Comparison of ENCODE assay signal across 8 mouse cellular contexts in the genomic region with DNA sequence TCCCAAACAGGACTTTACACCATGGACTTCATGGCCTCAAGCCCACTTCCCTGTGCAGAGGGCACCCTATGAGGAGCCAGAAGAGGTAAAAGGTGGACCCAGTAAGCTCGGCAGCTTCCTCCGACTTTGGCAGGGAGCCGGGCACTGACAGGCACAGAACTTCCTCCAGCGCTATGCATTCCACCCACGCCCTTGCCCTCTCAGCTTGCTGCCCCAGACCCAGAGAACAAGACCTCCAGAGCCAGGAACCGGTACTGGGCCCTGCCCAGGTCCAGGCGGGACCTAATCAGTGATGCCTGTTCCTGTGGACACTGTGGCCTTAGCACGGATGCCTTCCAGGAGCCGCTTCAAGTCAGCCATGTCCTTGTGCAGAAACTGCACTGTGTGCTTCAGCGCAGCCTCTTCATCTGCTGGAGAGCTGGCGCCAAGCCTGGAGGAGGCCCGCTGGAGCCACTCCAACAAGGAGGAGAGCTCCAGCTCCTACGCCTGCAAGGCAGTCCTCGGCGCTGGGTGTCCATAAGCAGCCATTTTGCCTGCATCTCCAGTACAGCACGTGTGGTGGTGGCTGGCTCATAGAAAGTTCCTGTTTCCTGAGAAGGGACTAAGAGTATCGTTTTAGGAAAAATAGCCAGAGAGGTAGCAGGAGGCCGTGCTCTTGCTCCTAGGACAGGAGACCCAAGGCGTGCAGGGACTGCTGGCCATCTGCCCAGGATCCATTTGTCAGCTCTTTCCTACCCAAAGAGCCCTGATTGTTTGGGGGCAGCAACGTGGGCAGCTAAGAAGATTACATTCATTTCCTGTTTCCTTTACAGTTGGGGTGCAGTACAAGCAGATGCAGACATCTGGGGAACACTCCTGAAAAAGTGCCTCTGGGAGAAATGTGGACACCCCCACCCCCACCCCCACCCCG. TPM values are rescaled to one million over a fixed set of nuclear protein-coding genes. Genes with fewer than 3 reads are reported as not detected.
A peak's percentile ranks its signal among the peaks of the same experiment; 100 is the strongest.
DNase-seq lines count a peak whose midpoint lies in the region; ATAC-seq and TF ChIP-seq lines count a peak whose summit lies in the region.

No protein-coding gene starts in this region.

- peak; percentile 97 for ATAC-seq in lung, embryonic 16.5 days (ENCODE audit: low read depth)
- no peak for ATAC-seq in inflammation-experienced regulatory T-cells, adult 6 months

- peak overlapping the region; percentile 100 for H3K27ac ChIP-seq in lung, embryonic 16.5 days (ENCODE audit: low read length)

- peaks cover 19% of the 10 kb centered on the region for H3K4me1 ChIP-seq in lung, embryonic 16.5 days (replicated peaks; ENCODE audit: control insufficient read depth, insufficient read depth, low read length)

- peak overlapping the region; percentile 77 for H3K9ac ChIP-seq in lung, embryonic 16.5 days (ENCODE audit: low read length)

- intact Hi-C loops in heart, postnatal 36 days (cut with DNase I): loop anchor here (2.0 kb wide), 1 partner anchor 14 kb away; no protein-coding TSS in a partner anchor

- peak overlapping the region; percentile 69 for H3K4me2 ChIP-seq in lung, embryonic 16.5 days (ENCODE audit: low read depth, low read length)

- H3K27me3 ChIP-seq in lung, embryonic 16.5 days (ENCODE audit: control insufficient read depth, insufficient read depth, low read depth, low read length): no peaks in the 10 kb centered on the region

- WGBS in lung, embryonic 16.5 days: 8% methylated on average over 21 of the region's 21 CpGs

- no peaks in the 10 kb centered on the region for H3K9me3 ChIP-seq in lung, embryonic 16.5 days (ENCODE audit: control insufficient read depth, low read length)

- no peaks in the 10 kb centered on the region for H3K36me3 ChIP-seq in lung, embryonic 16.5 days (ENCODE audit: control insufficient read depth, insufficient read depth, low read length)

- peak overlapping the region; percentile 48 for H3K4me3 ChIP-seq in lung, embryonic 16.5 days (ENCODE audit: low read length)

- no peak for TF ChIP-seq POLR2A in brain, embryonic 14.5 days (IDR thresholded peaks at IDR 0.05; ENCODE audit: borderline replicate concordance, extremely low read depth, insufficient read depth, insufficient read length, poor library complexity, severe bottlenecking)

- DNase-seq in MN1 (ENCODE audit: low spot score): peak; percentile 92
- DNase-seq in brain, embryonic 14.5 days (ENCODE audit: low read depth): peak; percentile 96
- peak; percentile 88 to 95 for DNase-seq in frontal cortex, adult 2 months (ENCODE audit: extremely low spot score in 1 of 2, low spot score in 1 of 2)
- peak; percentile 92 to 93 for DNase-seq in heart, postnatal 36 days
- peak; percentile 63 for DNase-seq in layer of hippocampus, adult 9-10 months (ENCODE audit: low spot score)
- peak; percentile 92 for DNase-seq in right cerebral cortex, postnatal 4 days

- no peak for TF ChIP-seq CTCF in brain, embryonic 14.5 days (IDR thresholded peaks at IDR 0.05; ENCODE audit: borderline replicate concordance, extremely low read depth, insufficient read depth, insufficient read length)

RNA-seq across cellular contexts. Expression of gene A830005F24Rik, which starts 39.1 kb away (rescaled TPM):
- 1.5 and 1.8 TPM in 2 replicates for polyA plus RNA-seq in brain, embryonic 14.5 days (2012; rRNA removed)
- 0.80 and 1.5 TPM in 2 replicates for polyA plus RNA-seq in frontal cortex, adult 2 months (2012; rRNA removed)
- not detected for total RNA-seq in heart, postnatal 36 days (2021)
- 0.84 and 0.87 TPM in 2 replicates for polyA plus RNA-seq in lung, embryonic 16.5 days (2015; fragmentation: Nextera tagmentation; extraction: Ambion mirVana)
- polyA plus RNA-seq in inflammation-experienced regulatory T-cells, adult 6 months (2017; shearing (Covaris generic)): 1 to 10 TPM; 4.4 to 8.1 (median 5.4) TPM

RNA-seq across cellular contexts. Expression of gene Zfp169, which starts 39.2 kb away (rescaled TPM):
- 13.1 and 14.8 TPM in 2 replicates for polyA plus RNA-seq in brain, embryonic 14.5 days (2012; rRNA removed)
- polyA plus RNA-seq in frontal cortex, adult 2 months (2012; rRNA removed): 12.0 and 13.3 TPM in 2 replicates
- 1 to 10 TPM; 3.7 to 4.9 TPM for total RNA-seq in heart, postnatal 36 days (2021)
- 4.1 TPM in 2 replicates for polyA plus RNA-seq in lung, embryonic 16.5 days (2015; fragmentation: Nextera tagmentation; extraction: Ambion mirVana)
- polyA plus RNA-seq in inflammation-experienced regulatory T-cells, adult 6 months (2017; shearing (Covaris generic)): 10 to 100 TPM; 10.2 to 16.5 (median 11.7) TPM
